Mouse (Mus musculus): ENCODE results near the gene Hpd.

The Hpd gene

DNA sequence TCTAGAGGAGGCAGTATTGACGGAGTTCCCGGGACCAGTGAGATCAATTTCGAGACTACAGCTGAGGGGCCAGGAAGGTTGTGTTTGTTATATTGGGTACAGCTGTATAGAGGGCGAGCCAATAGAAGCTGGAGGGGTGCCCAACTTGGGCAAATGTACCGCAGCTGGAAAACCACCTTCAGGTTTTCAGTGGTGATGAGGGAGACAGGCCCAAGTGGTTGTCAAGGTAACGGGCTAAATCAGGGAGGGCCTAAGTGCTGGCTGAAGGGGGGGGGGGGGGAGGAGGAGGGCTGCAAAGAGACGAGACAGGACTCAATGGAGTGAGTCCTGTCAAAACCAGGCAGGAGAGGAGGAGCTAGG is 48.8 kb downstream of the Hpd start:
- no peak for DNase-seq

DNA sequence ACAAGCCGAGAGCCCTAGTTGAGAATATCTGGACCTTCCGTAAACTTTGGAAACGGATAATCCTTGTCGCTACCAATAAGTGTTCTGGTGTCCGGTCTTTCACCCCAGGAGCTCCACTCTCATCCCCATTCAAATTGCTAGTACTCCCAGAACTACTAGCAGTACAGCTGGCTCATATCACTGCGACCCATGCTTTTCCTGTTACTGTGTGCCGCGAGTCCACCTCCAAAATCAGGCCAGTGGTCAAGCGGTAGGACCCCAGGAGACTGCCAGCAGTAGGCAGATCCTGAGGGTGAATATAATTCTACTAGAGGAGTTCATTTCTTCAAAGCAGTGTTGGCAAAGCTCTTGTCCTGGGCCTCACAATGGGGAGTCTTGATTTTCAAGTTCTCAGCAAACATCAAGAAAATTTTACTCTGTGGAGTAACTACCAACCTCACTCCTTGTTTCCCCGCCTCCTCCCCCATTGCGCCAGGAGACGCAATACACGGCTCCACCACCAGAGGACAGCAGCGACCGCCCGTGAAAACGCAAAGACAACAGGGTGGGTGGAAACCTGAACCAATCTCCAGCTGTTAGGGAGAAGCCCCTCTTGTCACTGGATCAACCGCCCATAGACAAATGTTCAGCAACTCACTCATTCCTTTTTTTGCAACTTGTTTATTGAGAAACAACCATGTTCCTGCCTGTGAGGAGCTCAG is 49.3 kb downstream of the Hpd start:
- peak; percentile 93 to 94 for DNase-seq

DNA sequence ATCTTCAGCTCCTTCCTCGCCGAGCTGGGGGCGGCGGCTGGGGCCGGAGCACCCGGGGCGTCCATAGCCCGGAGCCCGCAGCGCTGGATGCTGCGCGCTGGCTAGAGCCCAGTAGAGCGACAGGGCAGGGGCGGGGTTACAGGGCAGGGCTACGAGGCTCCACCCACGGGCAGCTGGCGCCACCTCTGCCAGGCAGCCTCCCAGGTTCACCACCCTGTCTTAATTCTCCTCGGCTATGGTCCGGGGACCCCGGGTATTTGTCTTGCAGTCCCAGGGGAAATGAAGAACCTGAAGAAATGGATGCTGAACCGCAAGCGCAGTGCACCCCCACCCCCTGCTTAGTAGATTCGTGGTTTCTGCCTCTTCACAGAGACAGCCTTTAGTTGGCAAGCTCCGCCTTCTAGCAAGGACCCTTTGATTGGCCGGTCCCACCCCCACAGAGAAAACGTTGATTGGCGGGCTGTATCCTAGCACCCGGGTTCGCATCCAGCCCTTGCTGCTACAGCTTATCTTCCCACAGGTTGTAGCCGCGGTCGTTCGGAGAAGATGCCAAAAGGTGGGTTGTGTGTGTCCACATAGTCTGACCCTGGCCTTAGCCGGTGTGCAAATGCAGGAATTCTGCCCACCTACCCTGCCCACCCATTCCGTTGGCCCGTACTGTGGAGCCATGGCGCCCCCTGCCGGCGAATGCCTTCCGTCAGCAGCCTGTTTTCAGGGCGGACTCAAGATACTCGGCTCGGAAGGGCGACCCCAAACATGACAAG is 50.0 kb downstream of the Hpd start, which contains the start of gene Rhof:
Gene Rhof, minus strand, starts transcription at position 385 of the 764 bp plus-strand sequence.
- peak; percentile 94 to 95 for DNase-seq

DNA sequence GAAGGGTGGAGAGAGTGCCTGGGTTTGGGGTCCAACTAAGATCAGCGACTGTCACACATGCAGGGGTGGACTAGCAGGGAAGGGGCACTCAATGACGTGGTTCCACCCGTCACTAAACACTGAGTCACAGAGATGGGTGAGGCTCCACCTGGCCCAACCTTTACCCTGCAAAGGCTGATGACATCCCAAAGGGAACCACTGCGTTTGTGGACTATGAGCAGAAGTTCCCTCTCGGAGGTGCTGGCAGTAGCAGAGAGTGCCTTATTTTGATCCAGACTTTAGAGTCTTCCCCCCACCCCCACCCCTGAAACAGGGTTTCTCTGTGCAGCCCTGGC is 51.7 kb downstream of the Hpd start:
- DNase-seq = no peak

DNA sequence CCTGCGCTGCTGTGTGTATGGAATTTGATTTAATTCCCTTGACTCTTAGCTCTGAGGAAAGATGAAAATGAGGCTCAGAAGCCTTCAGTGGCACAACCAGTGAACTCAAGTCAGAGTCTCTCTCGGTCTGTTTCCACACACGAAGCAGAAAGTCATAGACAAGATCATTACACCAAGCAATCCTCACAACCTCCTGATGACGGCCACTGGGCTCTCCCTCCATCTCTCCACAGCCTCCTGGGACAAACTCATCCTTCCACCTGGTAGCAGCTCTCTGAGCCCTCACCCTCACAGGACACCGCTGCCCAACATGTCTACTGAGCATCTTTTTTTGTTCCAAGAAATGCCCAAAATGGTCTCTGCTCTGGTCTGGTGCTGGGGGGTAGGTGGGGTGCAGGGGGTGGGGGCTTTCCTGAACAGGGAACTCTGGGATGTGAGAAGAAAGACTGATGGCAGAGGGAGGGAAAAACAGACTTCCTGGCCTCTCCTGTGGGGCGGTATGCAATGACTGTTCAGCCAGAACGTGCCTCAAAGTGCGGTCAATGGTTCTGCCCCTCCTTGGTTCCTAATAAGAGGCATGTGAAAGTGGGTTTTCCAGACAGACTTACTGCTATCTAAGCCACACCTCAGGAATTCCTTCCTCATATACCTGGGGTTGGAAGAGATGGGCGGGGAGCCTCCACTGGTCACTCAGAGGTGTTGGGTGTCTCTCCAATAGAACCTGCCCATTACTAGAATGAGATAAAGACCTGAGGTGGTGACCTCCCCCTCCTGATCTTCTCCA is 52.3 kb downstream of the Hpd start:
- DNase-seq = no peak

DNA sequence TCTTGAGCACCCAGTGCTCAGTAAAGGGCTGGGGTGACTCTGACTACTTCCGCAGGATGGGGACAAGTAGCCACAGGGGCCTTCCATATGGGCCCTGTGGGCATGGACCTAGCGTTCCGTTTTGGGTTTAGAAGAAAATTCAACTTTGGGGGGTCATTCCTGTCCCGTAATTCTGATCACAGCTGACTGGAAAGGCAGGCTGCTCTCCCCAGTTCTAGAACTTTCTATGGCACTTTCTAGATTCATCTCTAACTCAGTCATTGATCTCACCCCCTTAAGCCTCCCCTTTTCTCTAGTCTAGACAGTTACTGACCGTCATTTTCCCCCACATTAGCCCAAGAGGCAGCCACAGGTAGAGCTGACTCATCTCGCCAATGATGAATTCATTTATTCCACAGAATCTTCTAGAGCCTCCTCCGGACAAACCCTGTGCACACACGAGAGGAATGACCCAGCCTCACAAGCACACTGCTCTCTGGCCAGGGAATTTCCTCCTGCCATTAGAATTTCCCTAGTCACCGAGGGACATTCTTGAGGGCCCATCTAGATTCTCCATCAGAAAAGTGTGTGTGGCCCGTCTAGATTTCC is 53.3 kb downstream of the Hpd start:
- DNase-seq = no peak

DNA sequence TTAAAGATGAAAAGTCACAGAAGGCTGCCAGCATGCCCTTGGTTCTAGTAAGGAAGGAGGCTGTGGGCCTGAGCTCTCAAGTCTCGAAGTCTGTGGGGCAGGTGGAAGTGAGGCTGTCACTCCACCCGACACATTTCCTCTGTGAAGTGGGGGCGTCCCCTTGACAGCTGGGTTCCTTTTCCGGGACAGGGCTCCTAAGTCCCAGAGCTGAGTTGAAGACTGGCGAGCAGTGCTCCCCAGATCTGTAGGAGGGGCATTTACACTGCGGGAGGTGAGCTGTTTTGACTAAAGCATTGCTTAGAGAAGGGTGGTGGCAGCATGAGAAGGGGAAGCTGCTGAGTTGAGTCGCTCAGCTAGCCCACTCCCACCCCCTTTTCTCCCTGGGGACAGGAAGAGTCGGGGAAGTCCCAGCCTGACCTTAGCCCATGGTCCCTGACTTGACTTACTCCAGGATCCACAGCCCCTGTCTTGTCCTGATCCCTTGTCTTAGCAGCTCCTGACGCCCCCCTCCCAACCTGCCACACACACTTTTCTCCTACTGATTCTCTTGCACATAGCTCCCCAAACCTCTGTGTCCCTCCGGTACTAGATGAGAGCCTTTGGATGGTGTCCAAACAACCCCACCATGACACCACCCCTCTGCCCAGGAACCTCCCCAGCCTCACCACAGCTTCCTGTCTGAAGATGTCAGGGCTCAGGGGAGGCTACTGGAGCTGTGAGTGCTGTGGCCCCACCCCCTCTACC is 53.9 kb downstream of the Hpd start:
- DNase-seq = peak; percentile 90 to 92

DNA sequence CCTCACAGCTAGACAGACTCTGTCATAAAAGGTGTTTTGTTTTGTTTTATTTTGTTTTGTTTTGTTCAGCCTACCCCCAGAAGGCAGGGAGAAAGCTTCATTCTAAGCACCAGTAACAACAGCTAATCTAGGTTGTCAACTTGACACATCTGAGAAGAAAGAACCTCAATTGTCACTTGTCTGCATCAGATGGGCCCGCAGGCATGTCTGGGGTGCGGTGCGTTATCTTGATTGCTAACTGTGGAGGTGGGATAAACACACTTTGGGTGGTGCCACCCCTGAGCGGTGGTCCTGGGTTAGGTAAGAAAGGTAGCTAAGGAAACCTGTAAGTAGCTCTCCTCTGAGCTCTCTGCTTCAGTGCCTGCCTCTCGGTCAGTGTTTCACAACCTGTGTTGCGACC is 55.5 kb downstream of the Hpd start:
- DNase-seq = no peak

DNA sequence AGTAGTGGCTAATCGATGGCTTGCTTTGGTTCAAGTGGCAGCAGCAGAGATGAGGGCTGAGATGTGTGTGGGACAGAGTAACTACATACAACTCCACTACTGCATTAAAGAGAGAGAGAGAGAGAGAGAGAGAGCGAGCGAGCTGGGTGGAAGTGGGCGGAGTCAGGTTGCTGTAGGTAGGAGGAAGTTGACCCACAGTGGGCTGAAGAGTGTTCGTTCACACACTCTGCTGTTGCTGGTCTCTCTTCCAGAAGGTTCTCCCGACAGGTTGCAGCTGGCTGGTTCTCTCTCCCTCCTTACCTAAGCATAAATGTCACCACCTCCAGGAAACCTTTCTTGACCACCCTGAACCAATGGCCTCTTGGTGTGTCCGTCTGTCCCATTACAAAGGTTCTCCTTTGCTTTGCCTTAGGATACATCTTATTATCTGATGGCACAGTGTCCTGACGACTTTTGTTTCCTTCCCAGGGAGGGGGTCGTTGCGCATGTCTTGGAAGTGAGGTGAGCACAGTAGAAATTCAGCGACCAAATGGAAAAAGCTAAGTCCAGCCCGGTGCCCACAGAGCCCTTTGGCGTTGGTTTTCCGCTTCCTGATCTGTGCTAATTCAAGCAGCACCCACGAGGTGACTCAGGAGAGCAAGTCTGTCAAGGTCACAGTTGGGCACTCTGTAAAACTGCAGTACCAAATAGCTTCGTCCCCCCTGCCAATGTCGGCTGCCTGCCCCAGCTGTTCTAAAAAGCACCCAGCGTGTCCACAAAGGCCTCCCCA is 56.7 kb downstream of the Hpd start:
- DNase-seq = peak; percentile 79 to 81

DNA sequence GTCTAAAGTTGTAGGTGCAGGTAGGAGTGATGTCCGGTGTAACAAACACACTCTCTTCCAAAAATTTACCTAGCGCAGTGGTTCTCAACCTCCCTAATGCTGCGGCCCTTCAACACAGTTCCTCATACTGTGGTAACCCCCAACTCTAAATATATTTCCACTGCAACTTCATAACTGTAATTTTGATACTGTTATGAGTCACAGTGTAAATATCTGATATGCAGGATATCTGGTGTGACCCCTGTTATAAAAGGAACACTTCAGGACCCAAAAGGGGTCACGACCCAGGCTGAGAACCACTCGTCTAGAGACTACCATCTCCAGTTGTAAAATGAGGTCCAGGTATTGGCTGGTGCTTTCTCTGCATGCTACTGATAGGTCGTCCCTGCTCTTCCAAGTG is 57.4 kb downstream of the Hpd start:
- no peak for DNase-seq

DNA sequence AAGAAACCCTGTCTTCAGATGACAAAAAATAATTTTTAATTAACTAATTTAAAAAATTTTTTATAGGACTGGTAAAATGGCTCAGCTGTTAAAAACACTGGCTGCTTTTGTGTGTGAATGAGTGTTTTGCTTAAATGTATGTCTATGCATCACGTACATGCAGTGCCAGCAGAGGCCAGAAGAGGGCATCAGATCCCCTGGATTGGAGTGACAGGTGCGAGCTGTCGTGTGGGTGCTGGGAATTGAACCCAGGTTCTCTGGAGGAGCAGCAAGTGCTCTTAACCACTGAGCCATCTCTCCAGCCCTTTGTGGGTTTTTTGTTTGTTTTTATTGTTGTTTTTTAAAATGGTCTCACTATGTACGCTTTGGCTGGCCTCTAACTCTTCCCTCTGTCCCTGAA is 60.3 kb downstream of the Hpd start:
- DNase-seq = peak; percentile 66 to 69
